ENCODE assay signal across 19 mouse cellular contexts in the genomic region with DNA sequence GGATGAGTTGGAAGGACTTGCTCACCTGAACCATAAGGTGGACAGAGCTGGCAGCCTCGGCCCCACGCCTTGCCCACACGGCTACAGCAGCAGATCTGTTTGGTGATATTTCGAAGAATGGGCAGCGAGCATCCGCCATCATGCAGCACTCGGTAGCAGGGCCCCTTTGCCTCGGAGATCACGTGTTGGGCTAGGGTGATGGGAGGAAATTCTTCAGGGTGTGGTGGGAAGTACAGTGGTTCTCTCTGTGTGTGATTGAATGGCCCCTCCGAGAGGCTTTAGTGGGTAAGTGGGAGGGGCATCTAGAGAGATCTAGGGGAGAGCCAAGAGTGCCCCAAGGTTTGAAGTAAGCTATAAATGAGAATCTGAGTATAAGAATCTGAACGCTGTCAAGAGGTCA. TPM values are rescaled to one million over a fixed set of nuclear protein-coding genes. Genes with fewer than 3 reads are reported as not detected.
A peak's percentile ranks its signal among the peaks of the same experiment; 100 is the strongest.
DNase-seq lines count a peak whose midpoint lies in the region; ATAC-seq and TF ChIP-seq lines count a peak whose summit lies in the region.
"Had no signal": no experiment of that assay in that cellular context is flagged by ENCODE, and none has a peak within 500 bp of the region (broad histone marks: within the 10 kb centered on the region; RNA-seq: fewer than 3 reads in every experiment).

No protein-coding gene starts in this region.

- intact Hi-C loops in gastrocnemius, adult 2 months (cut with DNase I), result no loop called here
- intact Hi-C loops in left cerebral cortex, adult 2 months (cut with DNase I), result loop anchor here (2.0 kb wide), 1 partner anchor 25 kb away; no protein-coding TSS in a partner anchor

- 84% methylated on average over 11 of the region's 11 CpGs for WGBS in hindbrain, embryonic 12.5 days

- DNase-seq in gastrocnemius, adult 2 months, result no peak
- DNase-seq in gastrocnemius, postnatal 10 days, result no peak
- peak; percentile 66 for DNase-seq in ES-CJ7 (ENCODE audit: low read depth, low spot score)
- no peak for DNase-seq in left cerebral cortex, adult 2 months (ENCODE audit: extremely low spot score in 1 of 2, low spot score in 2 of 2)
- DNase-seq: adrenal gland, postnatal 10 days; cerebellum, postnatal 14 days; forebrain, postnatal 0 days had no signal

- no peak for TF ChIP-seq CTCF in gastrocnemius, adult 2 months (IDR thresholded peaks at IDR 0.05)
- no peak for TF ChIP-seq CTCF in E14TG2a.4 (conservative IDR thresholded peaks at IDR 0.05; ENCODE audit: low read length)
- no peak for TF ChIP-seq CTCF in left cerebral cortex, adult 2 months (IDR thresholded peaks at IDR 0.05)

- no peaks in the 10 kb centered on the region for H3K9me3 ChIP-seq in E14TG2a.4 (ENCODE audit: low read length)
- H3K9me3 ChIP-seq in hindbrain, embryonic 12.5 days (replicated peaks), result no peaks in the 10 kb centered on the region; the same call in 1 of the 2 replicates
- H3K9me3 ChIP-seq: embryonic facial prominence, embryonic 13.5 days; forebrain, embryonic 12.5 days; heart, embryonic 15.5 days; hindbrain, embryonic 13.5 days had no signal

- peaks cover 46% of the 10 kb centered on the region for H3K36me3 ChIP-seq in E14TG2a.4 (ENCODE audit: insufficient read depth, low read length)
- H3K36me3 ChIP-seq in hindbrain, embryonic 12.5 days, result no peaks in the 10 kb centered on the region
- H3K36me3 ChIP-seq: forebrain, embryonic 12.5 days; heart, embryonic 15.5 days; hindbrain, embryonic 13.5 days had no signal

- H3K4me1 ChIP-seq in E14TG2a.4 (replicated peaks; ENCODE audit: low read depth, low read length), result peaks cover 84% of the 10 kb centered on the region
- peaks cover 24% of the 10 kb centered on the region for H3K4me1 ChIP-seq in brown adipose tissue, adult 24 weeks (ENCODE audit: control insufficient read depth, insufficient read depth, insufficient read length, low read length)
- peaks cover 35% of the 10 kb centered on the region for H3K4me1 ChIP-seq in hindbrain, embryonic 12.5 days

- no peaks in the 10 kb centered on the region for H3K27me3 ChIP-seq in E14TG2a.4 (ENCODE audit: insufficient read depth, low read length)
- peaks cover 98% of the 10 kb centered on the region for H3K27me3 ChIP-seq in hindbrain, embryonic 12.5 days

- H3K4me2 ChIP-seq in hindbrain, embryonic 12.5 days (replicated peaks), result no peak overlapping the region
- H3K4me2 ChIP-seq: forebrain, embryonic 12.5 days; heart, embryonic 11.5 days; hindbrain, embryonic 13.5 days had no signal

- ATAC-seq in hindbrain, embryonic 12.5 days (ENCODE audit: low FRiP score), result no peak
- ATAC-seq: forebrain, postnatal 0 days; hindbrain, postnatal 0 days had no signal

- no peak overlapping the region for H3K9ac ChIP-seq in hindbrain, embryonic 12.5 days
- H3K9ac ChIP-seq: embryonic facial prominence, embryonic 13.5 days; forebrain, embryonic 12.5 days; forebrain, postnatal 0 days; heart, embryonic 15.5 days; hindbrain, embryonic 13.5 days had no signal

- no peak overlapping the region for H3K4me3 ChIP-seq in gastrocnemius, adult 2 months
- peak overlapping the region; percentile 85 for H3K4me3 ChIP-seq in E14TG2a.4 (replicated peaks; ENCODE audit: low read length)
- no peak overlapping the region for H3K4me3 ChIP-seq in brown adipose tissue, adult 24 weeks (ENCODE audit: insufficient read depth, low read depth, low read length)
- no peak overlapping the region for H3K4me3 ChIP-seq in hindbrain, embryonic 12.5 days
- no peak overlapping the region for H3K4me3 ChIP-seq in left cerebral cortex, adult 2 months
- H3K4me3 ChIP-seq: embryonic facial prominence, embryonic 13.5 days; forebrain, embryonic 12.5 days; heart, embryonic 15.5 days had no signal

- peak overlapping the region; percentile 92 for H3K27ac ChIP-seq in gastrocnemius, adult 2 months
- H3K27ac ChIP-seq in brown adipose tissue, adult 24 weeks (replicated peaks; ENCODE audit: low read depth, low read length), result peak overlapping the region; percentile 48
- H3K27ac ChIP-seq in hindbrain, embryonic 12.5 days, result no peak overlapping the region
- no peak overlapping the region for H3K27ac ChIP-seq in left cerebral cortex, adult 2 months
- H3K27ac ChIP-seq: embryonic facial prominence, embryonic 13.5 days; forebrain, embryonic 12.5 days; heart, embryonic 15.5 days; hindbrain, embryonic 13.5 days; hindbrain, postnatal 0 days had no signal

RNA-seq across cellular contexts. Expression of a gene that starts 9.3 kb away (rescaled TPM):
- 10 to 100 TPM; 48.0 to 81.2 TPM for total RNA-seq in gastrocnemius, adult 2 months (2021)
- 100 to 1,000 TPM; 131 to 165 TPM for total RNA-seq in gastrocnemius, postnatal 10 days (2021)
- 22.8 and 25.9 TPM in 2 replicates for polyA plus RNA-seq in brown adipose tissue, adult 24 weeks (2012; ENCODE audit: insufficient read depth, insufficient read length, missing spikeins)
- 8.7 and 8.9 TPM in 2 replicates for polyA plus RNA-seq in hindbrain, embryonic 12.5 days (2016; fragmentation: Nextera tagmentation; extraction: Ambion mirVana)
- total RNA-seq in left cerebral cortex, adult 2 months (2021), result 10 to 100 TPM; 48.1 to 51.2 TPM

RNA-seq across cellular contexts. Expression of a gene that starts 27.7 kb away (rescaled TPM):
- total RNA-seq in gastrocnemius, adult 2 months (2021), result 1 to 10 TPM; 2.3 to 2.8 TPM
- 1 to 10 TPM; 6.1 to 8.1 TPM for total RNA-seq in gastrocnemius, postnatal 10 days (2021)
- polyA plus RNA-seq in brown adipose tissue, adult 24 weeks (2012; ENCODE audit: insufficient read depth, insufficient read length, missing spikeins), result 11.6 TPM in 2 replicates
- 72.4 and 76.2 TPM in 2 replicates for polyA plus RNA-seq in hindbrain, embryonic 12.5 days (2016; fragmentation: Nextera tagmentation; extraction: Ambion mirVana)
- 10 to 100 TPM; 23.2 to 40.3 TPM for total RNA-seq in left cerebral cortex, adult 2 months (2021)

RNA-seq across cellular contexts. Expression of a gene that starts 29.1 kb away (rescaled TPM):
- total RNA-seq in gastrocnemius, adult 2 months (2021), result not detected
- total RNA-seq in gastrocnemius, postnatal 10 days (2021), result not detected
- polyA plus RNA-seq in brown adipose tissue, adult 24 weeks (2012; ENCODE audit: insufficient read depth, insufficient read length, missing spikeins), result 3.5 TPM in 1 of 2 replicates, not detected in the other
- 0.43 and 0.59 TPM in 2 replicates for polyA plus RNA-seq in hindbrain, embryonic 12.5 days (2016; fragmentation: Nextera tagmentation; extraction: Ambion mirVana)
- total RNA-seq in left cerebral cortex, adult 2 months (2021), result not detected
- total RNA-seq: forebrain, postnatal 0 days; gastrocnemius, postnatal 36 days; heart, adult 18-20 months; hindbrain, postnatal 0 days had no signal
- polyA plus RNA-seq: brain, embryonic 14.5 days; embryonic facial prominence, embryonic 13.5 days; forebrain, embryonic 12.5 days; forebrain, postnatal 0 days; heart, embryonic 15.5 days; hindbrain, embryonic 13.5 days; hindbrain, postnatal 0 days had no signal

Comparison
In these comparisons a context has a peak if more than half of its experiments do, and no peak if none do; other contexts are left out.
1. H3K27ac ChIP-seq: peak in gastrocnemius, adult 2 months (single experiment) and brown adipose tissue, adult 24 weeks (single experiment); none in hindbrain, embryonic 12.5 days (single experiment) and left cerebral cortex, adult 2 months (single experiment).